Mouse (Mus musculus): ENCODE measurements around the gene Clcnkb. TPM values are rescaled to one million over a fixed set of nuclear protein-coding genes. Genes with fewer than 3 reads are reported as not detected.

Gene Clcnkb
- polyA plus RNA-seq (2012; ENCODE audit: insufficient read depth, insufficient read length, low replicate concordance, missing spikeins), result not detected in 2 replicates

DNA sequence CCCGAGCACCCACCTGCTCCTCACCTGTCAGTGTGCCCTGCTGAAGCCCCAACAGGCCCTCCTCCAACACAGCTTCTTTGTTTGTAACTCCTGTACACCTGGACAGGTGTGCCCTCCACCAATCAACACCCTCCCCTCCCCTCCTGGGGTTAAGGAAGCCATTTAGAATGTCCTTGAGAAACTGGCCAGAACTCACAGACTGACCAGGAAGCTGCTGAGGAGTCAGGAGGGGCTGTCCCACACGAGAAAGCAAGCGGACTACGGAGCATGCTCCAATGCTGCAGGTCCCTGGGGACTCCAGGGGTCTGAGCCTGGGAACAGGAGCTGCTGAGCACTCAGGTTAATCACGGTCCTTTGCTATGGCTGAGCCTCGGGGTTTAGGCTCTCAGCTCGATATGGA is at the start of gene Clcnkb:
TSS of gene Clcnkb (minus strand) at position 91 of the 400 bp plus-strand sequence.
- WGBS, result 65% methylated on average over 7 of the region's 7 CpGs
- peaks cover 17% of the 10 kb centered on the region for H3K4me1 ChIP-seq (ENCODE audit: control insufficient read depth, insufficient read depth, low read length)

DNA sequence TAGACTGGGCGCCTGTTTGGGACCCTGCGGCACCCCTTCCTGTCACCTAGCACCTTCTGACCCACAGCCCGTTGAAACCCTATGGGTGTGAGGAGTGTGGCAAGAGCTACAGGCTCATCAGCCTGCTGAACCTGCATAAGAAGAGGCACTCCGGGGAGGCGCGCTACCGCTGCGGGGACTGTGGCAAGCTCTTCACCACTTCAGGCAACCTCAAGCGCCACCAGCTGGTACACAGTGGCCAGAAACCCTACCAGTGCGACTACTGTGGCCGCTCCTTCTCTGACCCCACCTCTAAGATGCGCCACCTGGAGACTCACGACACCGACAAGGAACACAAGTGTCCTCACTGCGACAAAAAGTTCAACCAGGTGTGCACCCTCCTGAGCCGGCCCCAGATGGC is 48.9 kb upstream of the Clcnkb start:
- Histone ChIP-seq H3K27ac (ENCODE audit: insufficient read depth, low read depth, low read length) (no peak overlapping the region), H3K4me3 (ENCODE audit: insufficient read depth, low read depth, low read length) (no peak overlapping the region), H3K4me1 (ENCODE audit: control insufficient read depth, insufficient read depth, low read length) (peaks cover 16% of the 10 kb centered on the region)
- TF ChIP-seq CTCF (IDR thresholded peaks at IDR 0.05; ENCODE audit: insufficient read depth, low read depth, low read length), result no peak
- WGBS, result 76% methylated on average over 16 of the region's 16 CpGs

More for the DNA sequence above, at the start of gene Clcnkb:
- TF ChIP-seq POLR2A (IDR thresholded peaks at IDR 0.05; ENCODE audit: insufficient read depth, low read depth, low read length), result no peak
- TF ChIP-seq CTCF (IDR thresholded peaks at IDR 0.05; ENCODE audit: insufficient read depth, low read depth, low read length), result no peak
- H3K4me3 ChIP-seq (ENCODE audit: insufficient read depth, low read depth, low read length), result no peak within 1 kb of the TSS
- no peak within 1 kb of the TSS for H3K27ac ChIP-seq (ENCODE audit: insufficient read depth, low read depth, low read length)

DNA sequence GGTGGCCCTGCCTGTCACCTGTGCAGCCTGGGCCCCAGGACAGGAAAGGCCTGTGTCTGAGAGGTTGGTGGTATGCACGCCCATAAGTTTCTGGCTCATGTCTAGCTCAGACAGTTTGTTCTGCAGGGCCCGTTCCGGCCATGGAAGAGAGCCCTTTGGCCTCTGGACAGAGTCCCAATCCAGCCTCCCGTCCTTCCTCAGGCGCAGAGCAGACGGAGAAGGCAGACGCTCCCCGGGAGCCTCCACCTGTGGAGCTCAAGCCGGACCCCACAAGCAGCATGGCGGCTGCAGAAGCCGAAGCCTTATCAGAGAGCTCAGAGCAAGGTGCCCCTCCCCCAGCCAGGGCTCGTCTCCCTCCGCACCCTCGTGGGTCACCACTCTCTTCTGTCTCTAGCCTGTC is 47.7 kb upstream of the Clcnkb start:
- H3K27ac ChIP-seq (ENCODE audit: insufficient read depth, low read depth, low read length), result no peak overlapping the region
- peaks cover 14% of the 10 kb centered on the region for H3K4me1 ChIP-seq (ENCODE audit: control insufficient read depth, insufficient read depth, low read length)
- 84% methylated on average over 14 of the region's 14 CpGs for WGBS
- no peak overlapping the region for H3K4me3 ChIP-seq (ENCODE audit: insufficient read depth, low read depth, low read length)
- TF ChIP-seq CTCF (IDR thresholded peaks at IDR 0.05; ENCODE audit: insufficient read depth, low read depth, low read length), result no peak
- TF ChIP-seq POLR2A (IDR thresholded peaks at IDR 0.05; ENCODE audit: insufficient read depth, low read depth, low read length), result no peak

DNA sequence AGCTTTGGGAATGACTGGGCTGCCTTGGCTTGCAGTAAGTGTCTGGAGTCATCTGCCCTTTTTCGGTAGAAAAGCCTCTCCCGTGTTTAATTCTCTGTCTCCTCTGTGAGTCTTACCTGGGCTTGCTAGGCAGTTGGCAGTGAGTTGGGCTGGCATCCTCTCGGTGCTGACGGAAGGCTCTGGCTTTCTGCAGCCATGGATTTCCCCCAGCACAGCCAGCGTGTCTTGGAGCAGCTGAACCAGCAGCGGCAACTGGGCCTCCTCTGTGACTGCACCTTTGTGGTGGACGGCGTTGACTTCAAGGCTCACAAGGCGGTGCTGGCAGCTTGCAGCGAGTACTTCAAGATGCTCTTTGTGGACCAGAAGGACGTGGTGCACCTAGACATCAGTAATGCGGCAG is 45.8 kb upstream of the Clcnkb start:
- 76% methylated on average over 12 of the region's 12 CpGs for WGBS
- H3K4me1 ChIP-seq (ENCODE audit: control insufficient read depth, insufficient read depth, low read length), result peaks cover 19% of the 10 kb centered on the region
- TF ChIP-seq CTCF (IDR thresholded peaks at IDR 0.05; ENCODE audit: insufficient read depth, low read depth, low read length) (no peak), POLR2A (IDR thresholded peaks at IDR 0.05; ENCODE audit: insufficient read depth, low read depth, low read length) (no peak)
- H3K27ac ChIP-seq (ENCODE audit: insufficient read depth, low read depth, low read length), result no peak overlapping the region
- no peak overlapping the region for H3K4me3 ChIP-seq (ENCODE audit: insufficient read depth, low read depth, low read length)

DNA sequence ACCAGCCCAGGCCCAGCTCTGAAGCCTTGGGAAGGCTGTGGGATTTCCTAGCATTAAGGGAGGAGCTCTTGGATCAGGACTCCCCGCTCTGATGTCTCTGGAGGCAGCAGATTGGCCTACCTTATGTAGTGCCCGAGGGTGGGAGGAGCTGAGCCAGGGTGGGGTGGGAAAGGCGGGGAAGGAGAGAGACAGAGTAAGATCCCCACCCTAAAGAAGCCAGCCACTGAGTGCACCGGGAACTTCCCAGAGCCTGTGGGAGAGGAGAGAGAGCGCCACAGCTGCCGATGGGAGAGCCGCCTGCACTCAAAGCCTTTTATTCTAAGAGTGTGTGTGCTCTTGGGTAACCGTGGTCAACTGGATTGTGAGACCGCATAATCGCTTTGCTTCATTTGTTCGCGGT is 45.3 kb upstream of the Clcnkb start:
- TF ChIP-seq CTCF (IDR thresholded peaks at IDR 0.05; ENCODE audit: insufficient read depth, low read depth, low read length) (no peak), POLR2A (IDR thresholded peaks at IDR 0.05; ENCODE audit: insufficient read depth, low read depth, low read length) (no peak)
- no peak overlapping the region for H3K4me3 ChIP-seq (ENCODE audit: insufficient read depth, low read depth, low read length)
- H3K4me1 ChIP-seq (ENCODE audit: control insufficient read depth, insufficient read depth, low read length), result peaks cover 22% of the 10 kb centered on the region
- WGBS, result 26% methylated on average over 12 of the region's 12 CpGs
- H3K27ac ChIP-seq (ENCODE audit: insufficient read depth, low read depth, low read length), result no peak overlapping the region

DNA sequence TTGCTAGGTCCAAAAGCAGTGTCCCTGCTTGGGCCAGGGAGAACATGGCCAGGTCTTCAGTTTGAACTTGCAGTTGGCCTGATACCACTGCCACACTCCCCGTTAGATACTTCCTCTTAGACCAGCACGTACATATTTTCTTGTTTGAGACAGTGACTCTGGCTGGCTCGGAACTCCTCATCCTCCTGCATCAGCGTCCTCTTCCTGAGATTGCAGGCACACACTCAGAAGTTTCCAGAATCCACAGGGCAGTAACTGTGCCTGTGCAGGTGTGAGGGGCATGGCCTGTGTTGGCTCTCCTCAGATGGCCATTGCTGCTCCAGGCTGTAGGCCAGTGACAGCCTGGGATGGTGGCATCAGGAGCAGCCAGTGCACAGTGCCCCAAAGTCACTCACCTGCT is 44.7 kb upstream of the Clcnkb start:
- WGBS, result 86% methylated on average over 4 of the region's 4 CpGs
- no peak for TF ChIP-seq POLR2A (IDR thresholded peaks at IDR 0.05; ENCODE audit: insufficient read depth, low read depth, low read length)
- Histone ChIP-seq H3K27ac (ENCODE audit: insufficient read depth, low read depth, low read length) (no peak overlapping the region), H3K4me1 (ENCODE audit: control insufficient read depth, insufficient read depth, low read length) (peaks cover 29% of the 10 kb centered on the region), H3K4me3 (ENCODE audit: insufficient read depth, low read depth, low read length) (no peak overlapping the region)

DNA sequence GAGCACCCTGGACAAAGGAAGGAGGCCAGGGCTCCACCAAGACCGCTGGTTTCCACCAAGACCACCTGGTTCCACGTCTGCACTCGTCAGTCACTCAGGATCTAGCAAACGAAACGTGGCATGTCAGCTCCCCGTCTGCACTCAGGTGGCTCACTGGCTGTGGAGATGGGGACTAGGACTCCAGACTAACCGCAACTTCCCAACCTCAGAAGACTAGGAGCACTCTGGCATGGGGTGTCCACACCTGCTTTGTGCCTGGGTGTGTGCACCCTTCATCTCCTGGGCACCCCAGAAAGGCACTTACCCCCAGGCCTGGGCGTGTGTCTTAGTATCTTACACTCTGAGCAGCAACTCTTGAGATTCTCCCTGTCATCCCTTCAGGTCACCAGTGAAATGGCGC is 44.0 kb upstream of the Clcnkb start:
- H3K27ac ChIP-seq (ENCODE audit: insufficient read depth, low read depth, low read length), result no peak overlapping the region
- WGBS, result 93% methylated on average over 9 of the region's 9 CpGs

DNA sequence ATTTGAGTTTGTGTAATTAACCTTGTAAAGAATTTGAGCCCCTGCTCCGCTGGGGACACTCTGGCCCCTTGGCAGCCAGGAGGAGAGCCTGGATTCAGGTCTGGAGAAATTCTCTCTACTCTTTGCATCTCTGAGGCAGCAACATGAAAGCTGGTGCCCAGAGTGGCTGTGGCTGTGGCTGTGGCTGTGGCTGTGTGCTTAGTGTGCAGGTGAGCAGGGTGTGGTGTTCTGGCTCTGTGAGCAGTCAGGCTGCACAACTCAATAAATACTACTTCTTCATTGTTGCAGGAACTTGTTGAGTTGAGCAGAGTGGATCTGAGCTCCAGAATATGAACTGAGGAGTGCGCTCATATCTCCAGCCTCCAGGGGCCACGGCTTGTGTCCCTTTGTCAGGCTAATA is 43.1 kb upstream of the Clcnkb start:
- peaks cover 40% of the 10 kb centered on the region for H3K4me1 ChIP-seq (ENCODE audit: control insufficient read depth, insufficient read depth, low read length)
- H3K4me3 ChIP-seq (ENCODE audit: insufficient read depth, low read depth, low read length), result no peak overlapping the region
- no peak overlapping the region for H3K27ac ChIP-seq (ENCODE audit: insufficient read depth, low read depth, low read length)
- 78% methylated on average over 3 of the region's 3 CpGs for WGBS
- TF ChIP-seq CTCF (IDR thresholded peaks at IDR 0.05; ENCODE audit: insufficient read depth, low read depth, low read length) (no peak), POLR2A (IDR thresholded peaks at IDR 0.05; ENCODE audit: insufficient read depth, low read depth, low read length) (no peak)

More for the DNA sequence above, 44.0 kb upstream of the Clcnkb start:
- peaks cover 36% of the 10 kb centered on the region for H3K4me1 ChIP-seq (ENCODE audit: control insufficient read depth, insufficient read depth, low read length)
- TF ChIP-seq POLR2A (IDR thresholded peaks at IDR 0.05; ENCODE audit: insufficient read depth, low read depth, low read length) (no peak), CTCF (IDR thresholded peaks at IDR 0.05; ENCODE audit: insufficient read depth, low read depth, low read length) (no peak)
- H3K4me3 ChIP-seq (ENCODE audit: insufficient read depth, low read depth, low read length), result no peak overlapping the region

DNA sequence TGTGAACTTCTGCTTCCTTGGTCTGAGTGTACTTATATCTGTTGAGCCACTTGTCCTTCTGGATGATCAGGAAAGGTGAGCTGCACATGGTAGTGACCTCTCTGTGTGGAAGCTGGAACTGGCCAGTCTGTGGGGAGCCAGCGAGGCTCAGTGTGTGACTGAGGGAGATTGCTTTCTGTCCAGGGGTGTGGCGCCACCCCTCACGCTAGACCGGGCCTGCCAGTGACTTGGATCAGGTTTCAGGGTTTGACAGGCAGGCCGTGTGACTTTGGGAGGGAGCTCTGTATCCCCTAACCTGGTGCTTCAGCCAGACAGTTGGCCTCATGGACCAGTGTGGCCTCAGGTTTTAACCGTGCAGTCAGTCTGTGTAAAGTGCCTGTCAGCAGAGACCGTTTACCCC is 42.4 kb upstream of the Clcnkb start:
- TF ChIP-seq CTCF (IDR thresholded peaks at IDR 0.05; ENCODE audit: insufficient read depth, low read depth, low read length), result no peak
- TF ChIP-seq POLR2A (IDR thresholded peaks at IDR 0.05; ENCODE audit: insufficient read depth, low read depth, low read length), result no peak
- WGBS, result 39% methylated on average over 7 of the region's 7 CpGs
- no peak overlapping the region for H3K4me3 ChIP-seq (ENCODE audit: insufficient read depth, low read depth, low read length)
- peaks cover 43% of the 10 kb centered on the region for H3K4me1 ChIP-seq (ENCODE audit: control insufficient read depth, insufficient read depth, low read length)
- H3K27ac ChIP-seq (ENCODE audit: insufficient read depth, low read depth, low read length), result no peak overlapping the region
